Mouse (Mus musculus) embryonic facial prominence, embryonic 12.5 days (tissue): Measurements from ENCODE around the gene Fam20c. TPM values are rescaled to one million over a fixed set of nuclear protein-coding genes. Genes with fewer than 3 reads are reported as not detected.

Experiments used
- ATAC-seq: fragments of 200-750 bp; cut with Nextera tagmentation; 2 replicates; pipeline ENCODE4 v1.8.0; 2017; ENCODE audit not compliant: insufficient number of reproducible peaks, insufficient read depth, low FRiP score, low TSS enrichment
- H3K27ac ChIP-seq: fragments of 300-500 bp; sonication (generic); 2 replicates; pipeline ENCODE4 v1.5.1; 2016; ENCODE audit warnings: mild to moderate bottlenecking
- H3K27me3 ChIP-seq: fragments of 300-500 bp; sonication (generic); 2 replicates; pipeline ENCODE4 v1.6.1; 2016; ENCODE audit warnings: mild to moderate bottlenecking, moderate library complexity
- H3K36me3 ChIP-seq: fragments of 300-500 bp; sonication (generic); 2 replicates; pipeline ENCODE4 v1.6.1; 2016; ENCODE audit warnings: mild to moderate bottlenecking
- H3K4me1 ChIP-seq: fragments of 300-500 bp; sonication (generic); 2 replicates; pipeline ENCODE4 v1.6.1; 2016
- H3K4me2 ChIP-seq: fragments of 300-500 bp; sonication (generic); replicated peaks from 2 replicates; pipeline ENCODE4 v1.6.1; 2016; ENCODE audit warnings: mild to moderate bottlenecking, moderate library complexity
- H3K4me3 ChIP-seq: fragments of 300-500 bp; sonication (generic); 2 replicates; pipeline ENCODE4 v1.5.1; 2016; ENCODE audit warnings: mild to moderate bottlenecking
- H3K9ac ChIP-seq: fragments of 300-500 bp; sonication (generic); 2 replicates; pipeline ENCODE4 v1.6.1; 2016; ENCODE audit warnings: mild to moderate bottlenecking, moderate library complexity
- H3K9me3 ChIP-seq: fragments of 300-500 bp; sonication (generic); 2 replicates; pipeline ENCODE4 v1.6.1; 2016; ENCODE audit warnings: mild to moderate bottlenecking, moderate library complexity
- WGBS: fragments of 180-500 bp; shearing (Covaris S2); methylation state at CpG from one replicate; pipeline ENCODE4 v1.1.7; 2016; 5-methylcytosine and 5-hydroxymethylcytosine counted together
- polyA plus RNA-seq: library from polyadenylated mRNA; unstranded; fragments of >200 nt; fragmentation: Nextera tagmentation; extraction: Ambion mirVana; gene quantifications from 2 replicates; pipeline ENCODE4 v1.2.1, GENCODE M21; 2016

Gene Fam20c
- polyA plus RNA-seq, 1 experiment from 2014 or later = 7.1 TPM

DNA sequence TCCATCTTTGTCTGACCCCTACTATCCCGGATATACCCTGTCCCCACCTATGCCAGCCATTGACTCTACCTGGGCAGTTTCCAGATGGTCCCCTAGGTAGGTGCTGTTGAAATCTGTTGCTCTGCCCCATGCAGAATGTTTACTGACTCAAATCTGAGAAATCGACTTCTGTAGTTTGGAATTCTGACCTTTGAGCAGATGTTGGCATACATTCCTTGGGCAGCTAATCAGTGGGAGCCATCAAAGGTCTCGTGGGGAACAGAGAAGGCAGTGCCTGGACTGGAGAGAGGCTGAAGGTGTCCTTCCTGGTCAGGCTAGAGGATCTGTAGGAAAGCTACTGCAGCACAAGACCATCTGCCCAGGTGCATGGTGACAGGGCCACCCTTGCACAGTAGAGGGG, 70.8 kb downstream of the Fam20c start:
- Histone ChIP-seq H3K27me3 (peaks cover 49% of the 10 kb centered on the region), H3K4me2 (no peak overlapping the region), H3K27ac (no peak overlapping the region), H3K36me3 (no peaks in the 10 kb centered on the region), H3K4me1 (peaks cover 7% of the 10 kb centered on the region), H3K4me3 (no peak overlapping the region), H3K9me3 (no peaks in the 10 kb centered on the region), H3K9ac (no peak overlapping the region)
- ATAC-seq = no peak
- whole genome bisulfite sequencing = 66% methylated on average over 3 of the region's 3 CpGs

DNA sequence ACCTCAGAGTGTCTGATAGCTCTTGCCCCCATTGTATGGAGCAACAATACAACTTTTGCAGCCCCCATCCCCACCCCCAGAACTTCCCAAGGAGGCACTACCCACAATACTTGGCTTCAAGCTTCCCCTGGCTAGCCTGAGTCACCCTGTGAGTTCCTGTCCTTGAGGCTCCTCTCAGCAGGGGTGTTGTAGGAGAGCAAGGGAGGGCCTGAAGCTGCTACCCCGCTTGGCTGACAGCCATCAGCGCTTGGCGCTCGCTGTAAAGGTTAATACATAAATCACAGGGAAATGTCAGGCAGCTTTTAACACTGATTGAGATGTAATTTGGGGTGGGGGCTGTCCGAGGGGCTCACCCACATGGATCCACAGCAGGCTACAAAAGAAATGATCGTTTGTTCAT, 79.1 kb downstream of the Fam20c start:
- no peak overlapping the region for H3K27ac ChIP-seq
- no peak overlapping the region for H3K4me2 ChIP-seq
- no peaks in the 10 kb centered on the region for H3K27me3 ChIP-seq
- no peaks in the 10 kb centered on the region for H3K4me1 ChIP-seq
- H3K9me3 ChIP-seq = no peaks in the 10 kb centered on the region
- ATAC-seq = no peak
- H3K9ac ChIP-seq = no peak overlapping the region
- H3K36me3 ChIP-seq = no peaks in the 10 kb centered on the region
- H3K4me3 ChIP-seq = no peak overlapping the region
- WGBS = 56% methylated on average over 6 of the region's 6 CpGs

DNA sequence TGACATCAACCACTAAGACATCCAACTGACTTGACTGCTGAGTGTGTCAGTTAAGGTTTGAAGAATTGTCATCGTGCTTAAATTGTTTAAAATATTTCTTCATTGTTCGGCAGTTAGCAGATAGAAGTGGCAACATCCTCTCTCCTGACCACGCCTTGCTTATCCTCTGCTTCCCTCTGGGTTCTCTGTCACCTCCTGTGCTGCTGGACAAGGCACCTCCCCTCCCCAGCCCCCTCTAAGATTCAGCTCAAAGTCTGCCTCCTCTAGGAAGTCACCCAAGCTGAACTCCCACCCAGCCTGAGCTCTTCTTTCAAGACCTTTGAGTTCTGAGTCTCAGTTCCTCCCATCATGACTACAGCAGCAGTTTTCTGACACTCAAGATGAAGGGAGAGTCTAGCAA, 80.6 kb downstream of the Fam20c start:
- ATAC-seq = no peak

DNA sequence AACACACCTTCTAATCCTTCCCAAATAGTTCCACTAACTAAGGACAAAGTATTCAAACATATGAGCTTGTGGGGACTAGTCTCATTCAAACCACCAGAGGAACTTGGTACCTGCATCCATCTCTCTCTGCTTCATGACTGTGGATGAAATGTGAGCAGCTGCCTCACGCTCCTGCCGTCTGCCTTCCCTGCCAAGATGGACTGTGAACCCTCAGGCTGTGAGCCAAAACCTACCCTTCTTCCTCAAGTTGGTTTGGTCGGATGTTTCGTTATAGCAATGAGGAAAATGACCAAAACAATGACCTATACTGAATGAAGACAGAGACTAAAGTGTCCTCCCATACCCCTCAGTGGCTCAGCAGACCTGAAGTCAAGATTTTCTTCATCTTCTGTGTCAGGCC, 86.7 kb downstream of the Fam20c start:
- H3K4me3 ChIP-seq = no peak overlapping the region
- H3K9me3 ChIP-seq = no peaks in the 10 kb centered on the region
- H3K36me3 ChIP-seq = no peaks in the 10 kb centered on the region
- 96% methylated on average over 4 of the region's 4 CpGs for WGBS
- no peak overlapping the region for H3K27ac ChIP-seq
- H3K4me2 ChIP-seq = no peak overlapping the region
- H3K27me3 ChIP-seq = no peaks in the 10 kb centered on the region
- no peak overlapping the region for H3K9ac ChIP-seq
- no peaks in the 10 kb centered on the region for H3K4me1 ChIP-seq
- ATAC-seq = no peak

More for the DNA sequence above, 80.6 kb downstream of the Fam20c start:
- H3K9ac ChIP-seq = no peak overlapping the region
- H3K27me3 ChIP-seq = no peaks in the 10 kb centered on the region
- no peak overlapping the region for H3K4me2 ChIP-seq
- H3K9me3 ChIP-seq = no peaks in the 10 kb centered on the region
- no peak overlapping the region for H3K27ac ChIP-seq
- no peak overlapping the region for H3K4me3 ChIP-seq
- no peaks in the 10 kb centered on the region for H3K4me1 ChIP-seq
- 81% methylated on average over 3 of the region's 3 CpGs for WGBS
- H3K36me3 ChIP-seq = no peaks in the 10 kb centered on the region

DNA sequence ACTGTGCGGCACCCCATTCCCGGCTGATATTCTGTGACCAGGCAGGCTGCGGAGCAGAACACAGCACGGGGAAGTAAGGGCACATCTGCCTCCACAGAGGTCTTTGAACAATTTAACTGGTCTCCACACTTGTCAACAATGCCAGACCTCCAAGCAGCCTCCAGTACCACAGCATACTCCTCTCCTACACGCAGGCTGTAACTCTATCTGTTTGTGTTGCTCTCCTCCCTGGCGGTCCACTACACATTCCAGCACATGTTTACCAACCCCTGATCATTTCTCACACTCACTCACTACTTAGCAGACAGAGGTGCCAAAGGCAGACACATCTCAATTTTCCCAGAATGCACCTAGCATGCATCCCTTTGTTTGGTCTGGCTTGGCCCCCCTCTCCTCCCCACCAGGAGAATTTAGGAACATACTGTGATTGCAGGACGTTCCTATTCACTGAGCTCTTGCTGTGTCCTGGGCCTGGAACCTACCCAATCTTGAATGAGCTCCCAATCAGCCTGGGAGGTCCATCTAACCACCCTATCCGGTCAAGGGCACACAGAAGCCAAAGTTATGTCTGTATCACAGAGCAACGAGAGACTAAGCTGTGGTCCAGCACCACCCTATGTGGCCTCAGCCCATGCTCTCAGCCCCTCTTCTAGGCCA, 89.0 kb downstream of the Fam20c start:
- ATAC-seq = no peak
- 63% methylated on average over 9 of the region's 9 CpGs for WGBS
- Histone ChIP-seq H3K9ac (no peak overlapping the region), H3K4me3 (no peak overlapping the region), H3K4me2 (no peak overlapping the region), H3K9me3 (no peaks in the 10 kb centered on the region), H3K36me3 (no peaks in the 10 kb centered on the region), H3K4me1 (no peaks in the 10 kb centered on the region), H3K27ac (no peak overlapping the region), H3K27me3 (no peaks in the 10 kb centered on the region)

DNA sequence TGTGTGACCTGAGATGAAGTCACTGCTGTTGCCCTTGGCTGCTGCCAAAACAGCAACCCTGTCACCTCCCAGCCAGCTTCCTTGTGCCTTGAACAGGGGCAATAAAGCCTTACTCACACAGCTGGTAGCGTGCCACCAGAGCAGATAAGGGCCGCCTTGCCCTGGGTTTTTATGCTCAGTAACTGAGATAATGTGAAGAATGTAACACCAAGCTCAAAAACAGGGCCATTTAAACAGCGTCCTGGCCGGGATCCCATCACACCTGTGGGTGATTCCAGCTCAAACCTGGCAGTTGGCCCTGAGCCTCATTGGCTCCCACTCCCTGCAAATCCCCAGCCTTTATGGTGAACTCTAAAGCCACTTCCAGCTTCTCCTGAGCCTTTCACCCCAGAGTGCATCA, 92.2 kb downstream of the Fam20c start:
- Histone ChIP-seq H3K9me3 (no peaks in the 10 kb centered on the region), H3K36me3 (no peaks in the 10 kb centered on the region), H3K4me2 (no peak overlapping the region), H3K4me1 (no peaks in the 10 kb centered on the region), H3K27ac (no peak overlapping the region), H3K9ac (no peak overlapping the region), H3K27me3 (no peaks in the 10 kb centered on the region), H3K4me3 (no peak overlapping the region)
- no peak for ATAC-seq
- WGBS = 79% methylated on average over 4 of the region's 4 CpGs

DNA sequence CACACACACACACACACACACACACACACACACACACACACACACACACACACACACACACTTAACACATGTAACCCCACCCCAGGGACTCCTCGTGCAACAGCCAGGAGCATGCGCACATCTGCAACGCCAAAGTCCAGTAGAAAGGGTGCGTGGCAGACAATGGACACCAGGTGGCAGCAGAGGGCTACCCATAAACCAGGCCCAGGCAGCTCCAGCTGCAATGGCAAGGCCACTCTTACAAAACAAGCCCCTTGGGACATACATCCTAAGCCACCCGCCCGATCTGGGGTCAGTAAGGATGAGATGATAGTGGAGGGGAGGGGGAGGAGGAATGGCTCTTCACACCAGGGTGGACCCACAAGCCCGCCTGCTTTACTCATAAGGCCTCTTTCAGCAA, 93.8 kb downstream of the Fam20c start:
- H3K4me2 ChIP-seq = peak overlapping the region; percentile 33
- H3K9ac ChIP-seq = 0 out of 2 replicates have a peak overlapping the region, but pooled peaks have one; percentile 0
- H3K9me3 ChIP-seq = no peaks in the 10 kb centered on the region
- H3K36me3 ChIP-seq = no peaks in the 10 kb centered on the region
- whole genome bisulfite sequencing = 6% methylated on average over 7 of the region's 7 CpGs
- H3K27me3 ChIP-seq = no peaks in the 10 kb centered on the region
- no peak overlapping the region for H3K4me3 ChIP-seq
- H3K4me1 ChIP-seq = no peaks in the 10 kb centered on the region
- peak; percentile 55 for ATAC-seq
- no peak overlapping the region for H3K27ac ChIP-seq

DNA sequence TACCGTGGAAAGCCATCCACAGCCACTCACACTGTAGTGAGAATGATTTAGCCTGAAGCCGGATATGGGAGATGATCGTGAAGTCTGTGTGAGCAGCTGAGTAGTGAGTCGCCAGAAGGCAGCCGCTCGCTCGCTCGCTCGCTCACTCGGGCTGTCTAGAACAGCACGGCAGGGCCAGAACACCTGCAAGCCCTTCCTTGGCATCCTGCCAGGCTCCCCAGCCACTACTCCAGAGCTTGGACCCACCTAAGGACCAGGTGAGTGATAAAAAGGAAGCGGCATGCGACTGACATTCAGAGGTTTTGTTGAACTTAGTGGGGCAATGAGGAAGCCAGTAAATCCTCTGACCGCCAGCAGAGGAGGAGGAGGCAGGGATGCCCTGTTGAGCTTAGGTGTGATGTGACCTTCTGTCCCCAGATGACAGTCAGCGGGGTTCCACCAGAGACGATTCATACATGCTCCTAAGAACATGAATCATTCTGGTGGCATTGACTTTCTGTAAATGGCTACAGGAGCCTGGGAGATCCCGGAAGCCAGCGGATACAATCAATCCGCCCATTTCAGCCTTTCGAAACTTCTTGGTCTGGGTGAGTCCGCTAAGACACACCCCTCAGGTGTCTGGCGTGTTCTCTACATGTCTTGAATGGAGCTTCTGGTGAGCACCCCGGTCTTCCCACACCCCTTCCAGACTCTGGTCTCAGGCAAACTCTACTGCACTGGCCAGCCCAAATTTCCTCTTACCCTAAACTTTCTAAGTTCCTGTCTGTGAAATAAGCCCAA, 95.6 kb downstream of the Fam20c start:
- ATAC-seq = no peak
- no peaks in the 10 kb centered on the region for H3K27me3 ChIP-seq
- H3K27ac ChIP-seq = no peak overlapping the region
- no peaks in the 10 kb centered on the region for H3K4me1 ChIP-seq
- H3K9ac ChIP-seq = no peak overlapping the region
- no peaks in the 10 kb centered on the region for H3K9me3 ChIP-seq
- no peak overlapping the region for H3K4me3 ChIP-seq
- no peaks in the 10 kb centered on the region for H3K36me3 ChIP-seq
- WGBS = 81% methylated on average over 23 of the region's 23 CpGs
- H3K4me2 ChIP-seq = no peak overlapping the region

DNA sequence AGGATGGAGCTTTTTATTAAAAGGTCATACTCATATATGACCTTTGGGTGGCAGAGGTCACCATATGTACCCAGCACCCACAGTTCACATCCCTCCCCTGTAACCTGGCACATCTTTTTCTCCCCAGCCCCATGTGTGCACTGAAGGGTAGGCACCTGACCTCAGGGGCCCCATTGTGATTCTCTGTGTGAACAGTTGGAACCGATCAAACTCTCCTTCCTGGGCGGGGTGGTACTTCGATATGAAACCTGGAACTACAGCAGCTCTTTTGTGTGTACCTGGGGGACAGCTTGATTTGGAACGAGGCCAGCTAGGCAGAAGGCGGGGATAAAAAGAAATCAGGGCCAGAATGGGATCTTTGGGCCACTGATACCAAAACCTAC, 96.1 kb downstream of the Fam20c start:
- no peak for ATAC-seq
- no peaks in the 10 kb centered on the region for H3K4me1 ChIP-seq

DNA sequence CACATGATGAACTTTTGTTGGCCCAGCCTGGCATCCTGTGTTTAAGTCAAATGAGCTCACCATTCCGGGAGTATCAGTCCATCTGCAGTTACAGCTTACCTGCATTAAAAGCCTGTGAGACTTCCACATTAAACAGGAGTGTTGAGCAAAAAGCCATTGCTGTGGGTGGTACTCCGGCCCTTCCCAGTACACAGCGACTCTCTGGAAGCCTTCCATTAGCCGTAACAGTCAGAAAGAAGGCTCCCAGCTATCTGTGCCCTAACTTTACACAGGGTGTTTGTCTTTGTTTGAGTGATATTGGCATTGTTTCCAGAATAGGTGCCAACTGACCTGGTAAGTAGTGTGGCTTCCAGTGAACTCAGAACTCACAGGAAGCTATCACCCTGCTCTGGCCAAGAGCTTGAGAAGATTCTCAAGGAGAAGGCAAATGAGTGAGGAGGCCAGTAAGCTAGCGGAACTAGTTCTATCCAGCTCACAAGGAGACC, 97.0 kb downstream of the Fam20c start:
- Histone ChIP-seq H3K27ac (no peak overlapping the region), H3K9ac (no peak overlapping the region), H3K36me3 (no peaks in the 10 kb centered on the region), H3K4me2 (no peak overlapping the region), H3K27me3 (no peaks in the 10 kb centered on the region), H3K9me3 (no peaks in the 10 kb centered on the region), H3K4me3 (no peak overlapping the region), H3K4me1 (no peaks in the 10 kb centered on the region)
- no peak for ATAC-seq
- 87% methylated on average over 5 of the region's 5 CpGs for WGBS

More for the DNA sequence above, 96.1 kb downstream of the Fam20c start:
- WGBS = 75% methylated on average over 5 of the region's 5 CpGs
- Histone ChIP-seq H3K9me3 (no peaks in the 10 kb centered on the region), H3K4me3 (no peak overlapping the region), H3K4me2 (no peak overlapping the region), H3K27ac (no peak overlapping the region), H3K27me3 (no peaks in the 10 kb centered on the region), H3K36me3 (no peaks in the 10 kb centered on the region), H3K9ac (no peak overlapping the region)

DNA sequence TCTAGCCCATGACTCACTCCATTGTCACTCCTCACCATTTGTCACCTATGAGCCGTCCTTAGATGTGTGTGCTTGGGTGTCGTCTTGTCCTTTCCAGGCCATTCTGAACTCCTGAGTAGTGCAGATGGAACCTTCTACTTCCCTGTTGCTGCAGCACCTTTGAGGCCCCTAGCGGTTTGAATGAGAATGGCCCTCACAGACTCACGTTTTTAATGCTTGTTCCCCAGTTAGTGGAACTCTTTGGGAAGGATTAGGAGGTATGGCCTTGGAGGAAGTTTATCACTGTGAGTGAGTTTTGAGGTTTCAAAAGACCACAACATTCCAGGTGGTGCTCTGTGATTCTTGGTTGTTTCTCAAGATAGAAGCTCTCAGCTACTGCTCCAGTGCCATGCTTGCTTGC, 97.8 kb downstream of the Fam20c start:
- ATAC-seq = no peak
- Histone ChIP-seq H3K4me2 (no peak overlapping the region), H3K4me3 (no peak overlapping the region), H3K27me3 (no peaks in the 10 kb centered on the region), H3K36me3 (no peaks in the 10 kb centered on the region), H3K9ac (no peak overlapping the region), H3K4me1 (no peaks in the 10 kb centered on the region), H3K9me3 (no peaks in the 10 kb centered on the region), H3K27ac (no peak overlapping the region)
- WGBS = 63% methylated on average over 4 of the region's 4 CpGs

DNA sequence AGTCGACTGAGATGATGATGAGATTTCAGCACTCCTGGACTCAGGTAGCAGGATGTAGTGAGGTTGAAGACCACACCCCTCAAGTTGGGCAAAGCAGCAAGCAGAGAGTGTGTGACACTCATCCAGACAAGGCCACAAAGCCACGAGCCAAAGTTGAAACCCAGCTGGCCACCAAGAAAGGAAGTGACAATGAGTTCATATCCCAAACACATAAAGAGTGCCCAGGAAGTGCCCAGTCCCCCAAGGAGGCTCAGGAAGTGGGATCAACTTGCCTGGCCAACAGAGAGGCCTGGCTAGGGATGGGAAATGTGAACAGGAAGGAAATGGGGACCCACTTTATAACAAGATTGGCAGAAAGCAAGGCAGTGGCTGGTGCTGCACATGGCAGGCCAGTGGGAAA, 99.0 kb downstream of the Fam20c start:
- no peaks in the 10 kb centered on the region for H3K36me3 ChIP-seq
- H3K27me3 ChIP-seq = no peaks in the 10 kb centered on the region
- no peak for ATAC-seq
- H3K9me3 ChIP-seq = no peaks in the 10 kb centered on the region
- no peak overlapping the region for H3K27ac ChIP-seq
- no peak overlapping the region for H3K4me3 ChIP-seq
- H3K4me1 ChIP-seq = no peaks in the 10 kb centered on the region
- no peak overlapping the region for H3K9ac ChIP-seq
- WGBS = 81% methylated on average over 2 of the region's 2 CpGs
- H3K4me2 ChIP-seq = no peak overlapping the region
